Mouse (Mus musculus): Measurements from ENCODE around the gene Ankrd37. TPM values are rescaled to one million over a fixed set of nuclear protein-coding genes. Genes with fewer than 3 reads are reported as not detected.

Gene Ankrd37
- polyA plus RNA-seq, 1 experiment from 2014 or later = 34.1 TPM

GRCm38 (mm10) chr8:45973988-45974505, 31.5 kb downstream of the Ankrd37 start:
- no peak for ATAC-seq (ENCODE audit: insufficient number of reproducible peaks, low FRiP score, low TSS enrichment, low read depth)
- peak overlapping the region; percentile 94 for H3K27ac ChIP-seq (replicated peaks)
- peaks cover 12% of the 10 kb centered on the region for H3K4me1 ChIP-seq
- H3K36me3 ChIP-seq = peaks cover 17% of the 10 kb centered on the region
- H3K27me3 ChIP-seq = no peaks in the 10 kb centered on the region
- peak overlapping the region; percentile 69; the same call in 1 of the 2 replicates for H3K4me3 ChIP-seq (replicated peaks)
- H3K9me3 ChIP-seq (replicated peaks) = no peaks in the 10 kb centered on the region
- H3K9ac ChIP-seq = no peak overlapping the region
- H3K4me2 ChIP-seq (replicated peaks) = peak overlapping the region; percentile 65
- 63% methylated on average over 8 of the region's 8 CpGs for WGBS

GRCm38 (mm10) chr8:45970894-45971293, 34.6 kb downstream of the Ankrd37 start:
- no peak overlapping the region for H3K4me2 ChIP-seq (replicated peaks)
- H3K27me3 ChIP-seq = no peaks in the 10 kb centered on the region
- H3K4me1 ChIP-seq = peaks cover 6% of the 10 kb centered on the region; the same call in 1 of the 2 replicates
- H3K36me3 ChIP-seq = peaks cover 4% of the 10 kb centered on the region; the same call in 1 of the 2 replicates
- H3K4me3 ChIP-seq (replicated peaks) = no peak overlapping the region
- no peak for ATAC-seq (ENCODE audit: insufficient number of reproducible peaks, low FRiP score, low TSS enrichment, low read depth)
- H3K27ac ChIP-seq (replicated peaks) = no peak overlapping the region
- H3K9ac ChIP-seq = no peak overlapping the region
- H3K9me3 ChIP-seq (replicated peaks) = no peaks in the 10 kb centered on the region
- WGBS = 95% methylated on average over 12 of the region's 12 CpGs

- Histone ChIP-seq H3K9ac (no peak overlapping the region), H3K36me3 (no peaks in the 10 kb centered on the region), H3K4me1 (no peaks in the 10 kb centered on the region), H3K4me3 (replicated peaks) (no peak overlapping the region), H3K9me3 (replicated peaks) (no peaks in the 10 kb centered on the region), H3K27me3 (no peaks in the 10 kb centered on the region), H3K4me2 (replicated peaks) (no peak overlapping the region), H3K27ac (replicated peaks) (no peak overlapping the region)
- no peak for ATAC-seq (ENCODE audit: insufficient number of reproducible peaks, low FRiP score, low TSS enrichment, low read depth)
- 46% methylated on average over 2 of the region's 2 CpGs for WGBS
Observed at GRCm38 (mm10) chr8:45950622-45951021, 54.9 kb downstream of the Ankrd37 start.

Other genes starting within 250 kb of the Ankrd37 start
- 78.9 and 107 TPM in 2 replicates for gene Pdlim3, start 120.2 kb downstream of the Ankrd37 start, polyA plus RNA-seq (2015; fragmentation: Nextera tagmentation; extraction: Ambion mirVana)
- gene Ccdc110, start 71.1 kb downstream of the Ankrd37 start, polyA plus RNA-seq (2015; fragmentation: Nextera tagmentation; extraction: Ambion mirVana) = not detected in 2 replicates
- gene 1700029J07Rik, start 30.5 kb downstream of the Ankrd37 start, polyA plus RNA-seq (2015; fragmentation: Nextera tagmentation; extraction: Ambion mirVana) = 9.2 and 11.0 TPM in 2 replicates
- 94.6 and 100 TPM in 2 replicates for gene Ufsp2, start 30.2 kb downstream of the Ankrd37 start, polyA plus RNA-seq (2015; fragmentation: Nextera tagmentation; extraction: Ambion mirVana)
- gene Lrp2bp, start 6.4 kb downstream of the Ankrd37 start, polyA plus RNA-seq (2015; fragmentation: Nextera tagmentation; extraction: Ambion mirVana) = 0.72 and 1.3 TPM in 2 replicates
- gene Cfap97, start 146.1 kb upstream of the Ankrd37 start, polyA plus RNA-seq (2015; fragmentation: Nextera tagmentation; extraction: Ambion mirVana) = 22.6 and 25.9 TPM in 2 replicates
- 5.2 and 6.7 TPM in 2 replicates for gene Snx25, start 146.5 kb upstream of the Ankrd37 start, polyA plus RNA-seq (2015; fragmentation: Nextera tagmentation; extraction: Ambion mirVana)
- gene Slc25a4, start 205.6 kb upstream of the Ankrd37 start, polyA plus RNA-seq (2015; fragmentation: Nextera tagmentation; extraction: Ambion mirVana) = 459 and 483 TPM in 2 replicates